In the genomic region with DNA sequence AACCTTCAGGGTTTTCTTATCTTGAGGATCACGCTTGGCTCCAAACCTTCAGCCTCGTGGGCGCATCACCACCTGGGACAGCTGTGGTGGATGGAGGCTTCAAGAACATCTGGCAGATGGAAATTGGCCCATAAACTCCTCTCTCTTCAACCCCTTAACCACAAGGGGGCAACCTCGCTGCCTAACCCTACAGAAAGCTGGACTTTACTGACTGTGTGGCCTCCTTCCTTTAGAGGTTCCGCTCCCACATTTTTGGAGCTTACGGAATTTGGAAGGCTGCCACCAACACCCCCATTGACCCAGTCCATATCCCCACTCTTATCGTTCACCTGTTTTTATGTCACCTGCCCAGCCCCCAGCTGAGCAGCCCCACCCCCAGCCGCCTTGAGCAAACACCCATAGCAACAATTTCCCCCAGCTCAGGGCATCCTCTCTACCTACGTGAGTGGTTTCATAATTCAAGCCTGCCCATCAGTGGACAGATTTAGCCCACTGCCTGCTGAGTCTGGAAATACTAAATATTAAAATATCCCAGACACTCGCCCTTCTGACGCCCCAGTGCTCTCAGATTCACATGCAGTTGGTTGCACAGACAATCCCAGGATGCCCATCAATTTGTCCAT, we compare ENCODE assay signal across 8 mouse cellular contexts.
DNase-seq lines count a peak whose midpoint lies in the region; ATAC-seq and TF ChIP-seq lines count a peak whose summit lies in the region.

No protein-coding gene starts in this region.

- H3K36me3 ChIP-seq in kidney, embryonic 16.5 days (ENCODE audit: insufficient read depth, low read length), result no peaks in the 10 kb centered on the region
- no peaks in the 10 kb centered on the region for H3K36me3 ChIP-seq in midbrain, embryonic 13.5 days

- H3K9ac ChIP-seq in kidney, embryonic 16.5 days (replicated peaks; ENCODE audit: low read length), result no peak overlapping the region
- no peak overlapping the region for H3K9ac ChIP-seq in midbrain, embryonic 13.5 days (replicated peaks)

- no peaks in the 10 kb centered on the region for H3K9me3 ChIP-seq in kidney, embryonic 16.5 days (ENCODE audit: low read length)
- no peaks in the 10 kb centered on the region for H3K9me3 ChIP-seq in midbrain, embryonic 13.5 days

- 54% methylated on average over 11 of the region's 11 CpGs for WGBS in kidney, embryonic 16.5 days
- 62% methylated on average over 11 of the region's 11 CpGs for WGBS in midbrain, embryonic 13.5 days

- TF ChIP-seq CTCF in embryonic fibroblast, embryonic 13.5 days (IDR thresholded peaks at IDR 0.05; ENCODE audit: borderline replicate concordance, insufficient read depth, low read length), result 0 out of 2 replicates have a peak, but pooled peaks have one; percentile 20

- H3K27ac ChIP-seq in embryonic fibroblast, embryonic 13.5 days (ENCODE audit: insufficient read depth, low read length), result no peak overlapping the region
- no peak overlapping the region for H3K27ac ChIP-seq in kidney, embryonic 16.5 days (ENCODE audit: low read length)
- H3K27ac ChIP-seq in midbrain, embryonic 13.5 days, result no peak overlapping the region

- H3K27me3 ChIP-seq in kidney, embryonic 16.5 days (ENCODE audit: insufficient read depth, low read length), result no peaks in the 10 kb centered on the region
- H3K27me3 ChIP-seq in midbrain, embryonic 13.5 days, result no peaks in the 10 kb centered on the region

- H3K4me2 ChIP-seq in kidney, embryonic 16.5 days (replicated peaks; ENCODE audit: low read depth, low read length), result no peak overlapping the region
- H3K4me2 ChIP-seq in midbrain, embryonic 13.5 days (replicated peaks), result no peak overlapping the region

- peaks cover 4% of the 10 kb centered on the region; the same call in 1 of the 2 replicates for H3K4me1 ChIP-seq in embryonic fibroblast, embryonic 13.5 days (ENCODE audit: control insufficient read depth, insufficient read depth, low read length)
- no peaks in the 10 kb centered on the region for H3K4me1 ChIP-seq in kidney, embryonic 16.5 days (ENCODE audit: insufficient read depth, low read length)
- H3K4me1 ChIP-seq in midbrain, embryonic 13.5 days (replicated peaks), result no peaks in the 10 kb centered on the region

- TF ChIP-seq POLR2A in embryonic fibroblast, embryonic 13.5 days (IDR thresholded peaks at IDR 0.05; ENCODE audit: low read depth, low read length), result no peak

- peak; percentile 6 for DNase-seq in cerebellum, adult 9-11 months
- no peak for DNase-seq in cerebellum, postnatal 4 days (ENCODE audit: low spot score in 2 of 2)
- DNase-seq in urinary bladder, adult 18-20 months (ENCODE audit: low spot score in 2 of 2), result peak; percentile 6 to 18
- DNase-seq in urinary bladder, postnatal 4 days (ENCODE audit: low spot score in 2 of 2), result no peak

- no peak overlapping the region for H3K4me3 ChIP-seq in embryonic fibroblast, embryonic 13.5 days (ENCODE audit: insufficient read depth, low read length)
- no peak overlapping the region for H3K4me3 ChIP-seq in kidney, embryonic 16.5 days (ENCODE audit: low read length)
- H3K4me3 ChIP-seq in midbrain, embryonic 13.5 days (replicated peaks), result no peak overlapping the region

- ATAC-seq in kidney, embryonic 16.5 days (ENCODE audit: low FRiP score, low TSS enrichment), result peak; percentile 19; the same call in 1 of the 2 replicates
- peak; percentile 50; the same call in 1 of the 2 replicates for ATAC-seq in midbrain, embryonic 13.5 days
- no peak for ATAC-seq in erythroblast, adult 5-6 weeks (replicated peaks; ENCODE audit: low FRiP score, poor library complexity, severe bottlenecking)

Comparison
In these comparisons a context has a peak if more than half of its experiments do, and no peak if none do; other contexts are left out.
1. DNase-seq: peak in cerebellum, adult 9-11 months (single experiment) and urinary bladder, adult 18-20 months (2 of 2); none in cerebellum, postnatal 4 days (0 of 2) and urinary bladder, postnatal 4 days (0 of 2).